Mouse (Mus musculus) liver, embryonic 14.5 days (tissue): ENCODE measurements at regions not wholly inside any gene's neighbourhood (a gene's known extent, or its start where the extent isn't known, plus 50 kb on each side); places are given as distances from the start of the nearest gene placed in this dataset.

ENCODE experiments used
- ATAC-seq: fragments of 200-750 bp; cut with Nextera tagmentation; 2 replicates; pipeline ENCODE4 v1.8.0; 2017; ENCODE audit warnings: moderate number of reproducible peaks, mild to moderate bottlenecking, moderate library complexity; ENCODE audit not compliant: insufficient read depth
- DNase-seq, 3 experiments: peaks; one replicate each; pipeline ENCODE4 v3.0.0-alpha.2; 2012 to 2013; ENCODE audit warnings: low read depth in 3 of 3, low spot score in 3 of 3
- H3K27ac ChIP-seq: fragments of 300-500 bp; sonication (generic); 2 replicates; pipeline ENCODE4 v1.5.1; 2014; ENCODE audit warnings: moderate library complexity, mild to moderate bottlenecking, control low read depth, inconsistent platforms
- H3K27me3 ChIP-seq: fragments of 300-500 bp; sonication (generic); 2 replicates; pipeline ENCODE4 v1.6.1; 2014; ENCODE audit warnings: mild to moderate bottlenecking, low read length, moderate library complexity; ENCODE audit not compliant: control insufficient read depth, insufficient read depth
- H3K36me3 ChIP-seq: fragments of 300-500 bp; sonication (generic); replicated peaks from 2 replicates; pipeline ENCODE4 v1.6.1; 2014; ENCODE audit warnings: low read depth; ENCODE audit not compliant: control insufficient read depth, insufficient read depth
- H3K4me1 ChIP-seq, 2 experiments: fragments of 200-500 bp in 1 of 2; fragments of 300-500 bp in 1 of 2; sonication (generic) in 1 of 2; replicated peaks; 2 replicates each; pipeline ENCODE4 v1.6.1; 2012 to 2014; ENCODE audit warnings: antibody characterized with exemption in 1 of 2, inconsistent platforms in 1 of 2, low read length in 1 of 2; ENCODE audit not compliant: control insufficient read depth in 2 of 2, insufficient read depth in 2 of 2
- H3K4me2 ChIP-seq: fragments of 300-500 bp; sonication (generic); 2 replicates; pipeline ENCODE4 v1.6.1; 2014; ENCODE audit warnings: low read depth, mild to moderate bottlenecking, control low read depth, moderate library complexity
- H3K4me3 ChIP-seq, 2 experiments: fragments of 200-500 bp in 1 of 2; fragments of 300-500 bp in 1 of 2; sonication (generic) in 1 of 2; 2 replicates each; pipeline ENCODE4 v1.5.1; 2012 to 2014; ENCODE audit warnings: low read depth in 2 of 2, low read length in 2 of 2, mild to moderate bottlenecking in 2 of 2, control low read depth in 1 of 2, inconsistent platforms in 1 of 2, moderate library complexity in 1 of 2; ENCODE audit not compliant: insufficient read depth in 1 of 2
- H3K9ac ChIP-seq: fragments of 300-500 bp; sonication (generic); replicated peaks from 2 replicates; pipeline ENCODE4 v1.6.1; 2014; ENCODE audit warnings: mild to moderate bottlenecking, control low read depth, moderate library complexity
- H3K9me3 ChIP-seq: fragments of 300-500 bp; sonication (generic); 2 replicates; pipeline ENCODE4 v1.6.1; 2016; ENCODE audit warnings: low read length, mixed read lengths; ENCODE audit not compliant: control insufficient read depth
- CTCF ChIP-seq: IDR thresholded peaks from 2 replicates; pipeline ENCODE4 v1.5.1; 2016; ENCODE audit warnings: antibody characterized with exemption, low read depth, control low read depth
- EP300 ChIP-seq: IDR thresholded peaks from 2 replicates; pipeline ENCODE4 v1.6.1; 2016; ENCODE audit warnings: antibody characterized with exemption, low read depth
- WGBS: fragments of 180-500 bp; shearing (Covaris S2); extraction: QIAGEN DNeasy Blood & Tissue Kit; methylation state at CpG from one replicate; pipeline ENCODE4 v1.1.7; 2014; ENCODE audit not compliant: insufficient replicate concordance; 5-methylcytosine and 5-hydroxymethylcytosine counted together

GRCm38 (mm10) chr4:7527718-7528117 is 711.1 kb downstream of the Car8 start:
- H3K27ac ChIP-seq, result no peak overlapping the region
- ATAC-seq, result no peak
- H3K9me3 ChIP-seq, result no peaks in the 10 kb centered on the region
- DNase-seq, result no peak
- no peak overlapping the region for H3K4me3 ChIP-seq
- H3K36me3 ChIP-seq, result no peaks in the 10 kb centered on the region
- WGBS, result 72% methylated on average over 2 of the region's 2 CpGs
- TF ChIP-seq CTCF, result no peak
- no peak for TF ChIP-seq EP300
- no peaks in the 10 kb centered on the region for H3K27me3 ChIP-seq
- H3K9ac ChIP-seq, result no peak overlapping the region
- no peak overlapping the region for H3K4me2 ChIP-seq
- H3K4me1 ChIP-seq, result no peaks in the 10 kb centered on the region

- no peaks in the 10 kb centered on the region for H3K27me3 ChIP-seq
- H3K36me3 ChIP-seq, result no peaks in the 10 kb centered on the region
- WGBS, result 57% methylated on average over 1 of the region's 1 CpGs
- TF ChIP-seq EP300 (no peak), CTCF (no peak)
- no peaks in the 10 kb centered on the region for H3K9me3 ChIP-seq
- ATAC-seq (no peak), DNase-seq (no peak)
- no peak overlapping the region for H3K4me3 ChIP-seq
- H3K4me1 ChIP-seq, result no peaks in the 10 kb centered on the region
- no peak overlapping the region for H3K4me2 ChIP-seq
- H3K9ac ChIP-seq, result no peak overlapping the region
- no peak overlapping the region for H3K27ac ChIP-seq
Measured at GRCm38 (mm10) chr4:7513081-7513480, 725.8 kb downstream of the Car8 start.

- TF ChIP-seq CTCF (no peak), EP300 (no peak)
- Histone ChIP-seq H3K27me3 (no peaks in the 10 kb centered on the region), H3K4me2 (no peak overlapping the region), H3K9ac (no peak overlapping the region), H3K9me3 (no peaks in the 10 kb centered on the region), H3K27ac (no peak overlapping the region), H3K36me3 (no peaks in the 10 kb centered on the region), H3K4me1 (no peaks in the 10 kb centered on the region), H3K4me3 (no peak overlapping the region)
- DNase-seq, result no peak
- ATAC-seq, result no peak
Measured at GRCm38 (mm10) chr4:7485552-7485951, 753.3 kb downstream of the Car8 start.

- Histone ChIP-seq H3K27ac (no peak overlapping the region), H3K36me3 (no peaks in the 10 kb centered on the region), H3K4me3 (peak overlapping the region in 1 of 2 experiments; percentile 27; a peak in 2 of 4 replicates), H3K27me3 (no peaks in the 10 kb centered on the region), H3K4me1 (no peaks in the 10 kb centered on the region), H3K9me3 (no peaks in the 10 kb centered on the region), H3K9ac (no peak overlapping the region), H3K4me2 (peak overlapping the region; percentile 20)
- TF ChIP-seq CTCF (no peak), EP300 (no peak)
- 3% methylated on average over 9 of the region's 9 CpGs for WGBS
- ATAC-seq, result no peak
- no peak for DNase-seq
Measured at GRCm38 (mm10) chr4:7455130-7455529, 783.7 kb downstream of the Car8 start.

GRCm38 (mm10) chr4:7452678-7453077 is 786.2 kb downstream of the Car8 start:
- H3K4me1 ChIP-seq, result no peaks in the 10 kb centered on the region
- no peak overlapping the region for H3K4me3 ChIP-seq
- DNase-seq (no peak), ATAC-seq (no peak)
- H3K27me3 ChIP-seq, result no peaks in the 10 kb centered on the region
- H3K9ac ChIP-seq, result no peak overlapping the region
- no peak overlapping the region for H3K4me2 ChIP-seq
- no peaks in the 10 kb centered on the region for H3K36me3 ChIP-seq
- no peaks in the 10 kb centered on the region for H3K9me3 ChIP-seq
- no peak overlapping the region for H3K27ac ChIP-seq
- no peak for TF ChIP-seq EP300
- TF ChIP-seq CTCF, result no peak
- 36% methylated on average over 3 of the region's 3 CpGs for WGBS
